Mouse (Mus musculus) stomach, embryonic 14.5 days (tissue): ENCODE data around the gene Tasp1. TPM values are rescaled to one million over a fixed set of nuclear protein-coding genes. Genes with fewer than 3 reads are reported as not detected.

Experiments used
- ATAC-seq: fragments of 200-750 bp; cut with Nextera tagmentation; 2 replicates; pipeline ENCODE4 v1.8.0; 2017; ENCODE audit warnings: low read depth, moderate TSS enrichment; ENCODE audit not compliant: insufficient number of reproducible peaks, insufficient read depth, low FRiP score
- H3K27ac ChIP-seq: fragments of 300-500 bp; sonication (generic); 2 replicates; pipeline ENCODE4 v1.5.1; 2014; ENCODE audit warnings: mild to moderate bottlenecking, low read length, moderate library complexity, mixed read lengths
- H3K27me3 ChIP-seq: fragments of 300-500 bp; sonication (generic); 2 replicates; pipeline ENCODE4 v1.6.1; 2014; ENCODE audit warnings: low read length, control low read depth, mixed read lengths; ENCODE audit not compliant: control insufficient read depth, insufficient read depth
- H3K36me3 ChIP-seq: fragments of 300-500 bp; sonication (generic); 2 replicates; pipeline ENCODE4 v1.6.1; 2014; ENCODE audit warnings: mild to moderate bottlenecking, control low read depth, low read length, moderate library complexity, mixed read lengths; ENCODE audit not compliant: control insufficient read depth, insufficient read depth
- H3K4me1 ChIP-seq: fragments of 300-500 bp; sonication (generic); 2 replicates; pipeline ENCODE4 v1.6.1; 2014; ENCODE audit warnings: low read length, control low read depth, mixed read lengths; ENCODE audit not compliant: control insufficient read depth, insufficient read depth
- H3K4me2 ChIP-seq: fragments of 300-500 bp; sonication (generic); replicated peaks from 2 replicates; pipeline ENCODE4 v1.6.1; 2014; ENCODE audit warnings: low read depth, low read length, control low read depth
- H3K4me3 ChIP-seq: fragments of 300-500 bp; sonication (generic); 2 replicates; pipeline ENCODE4 v1.5.1; 2014; ENCODE audit warnings: low read depth, low read length, control low read depth
- H3K9ac ChIP-seq: fragments of 300-500 bp; sonication (generic); replicated peaks from 2 replicates; pipeline ENCODE4 v1.6.1; 2014; ENCODE audit warnings: low read depth, mild to moderate bottlenecking, control low read depth, low read length, moderate library complexity, mixed read lengths
- H3K9me3 ChIP-seq: fragments of 300-500 bp; sonication (generic); 2 replicates; pipeline ENCODE4 v1.6.1; 2016; ENCODE audit warnings: low read depth, low read length, control low read depth; ENCODE audit not compliant: control insufficient read depth
- WGBS: fragments of 180-500 bp; shearing (Covaris S2); extraction: QIAGEN DNeasy Blood & Tissue Kit; methylation state at CpG from one replicate; pipeline ENCODE4 v1.1.7; 2014; 5-methylcytosine and 5-hydroxymethylcytosine counted together
- polyA plus RNA-seq: library from polyadenylated mRNA; unstranded; fragments of >200 nt; fragmentation: Nextera tagmentation; extraction: Ambion mirVana; gene quantifications from 2 replicates; pipeline ENCODE4 v1.2.1, GENCODE M21; 2014

Gene Tasp1
- polyA plus RNA-seq, 1 experiment from 2014 or later: 23.4 TPM

GRCm38 (mm10) chr2:139807887-139808286 lies 258.7 kb downstream of the Tasp1 start:
- Histone ChIP-seq H3K9me3 (no peaks in the 10 kb centered on the region), H3K27me3 (no peaks in the 10 kb centered on the region), H3K9ac (no peak overlapping the region), H3K4me2 (no peak overlapping the region), H3K36me3 (no peaks in the 10 kb centered on the region), H3K27ac (no peak overlapping the region), H3K4me1 (no peaks in the 10 kb centered on the region), H3K4me3 (no peak overlapping the region)
- ATAC-seq: no peak
- 89% methylated on average over 6 of the region's 6 CpGs for WGBS

- no peaks in the 10 kb centered on the region for H3K27me3 ChIP-seq
- WGBS: 68% methylated on average over 7 of the region's 7 CpGs
- no peak for ATAC-seq
- no peak overlapping the region for H3K27ac ChIP-seq
- no peaks in the 10 kb centered on the region for H3K36me3 ChIP-seq
- H3K4me1 ChIP-seq: no peaks in the 10 kb centered on the region
- H3K4me3 ChIP-seq: no peak overlapping the region
- H3K4me2 ChIP-seq: no peak overlapping the region
- H3K9ac ChIP-seq: no peak overlapping the region
- H3K9me3 ChIP-seq: no peaks in the 10 kb centered on the region
These were observed 262.6 kb downstream of the Tasp1 start for GRCm38 (mm10) chr2:139804041-139804440.

GRCm38 (mm10) chr2:139792345-139793120 lies 274.1 kb downstream of the Tasp1 start:
- Histone ChIP-seq H3K4me2 (no peak overlapping the region), H3K4me1 (no peaks in the 10 kb centered on the region), H3K9ac (no peak overlapping the region), H3K36me3 (no peaks in the 10 kb centered on the region), H3K4me3 (no peak overlapping the region), H3K27me3 (no peaks in the 10 kb centered on the region), H3K27ac (no peak overlapping the region), H3K9me3 (no peaks in the 10 kb centered on the region)
- 75% methylated on average over 9 of the region's 9 CpGs for WGBS
- ATAC-seq: no peak

GRCm38 (mm10) chr2:139788658-139789057 lies 277.9 kb downstream of the Tasp1 start:
- no peak overlapping the region for H3K4me3 ChIP-seq
- H3K4me2 ChIP-seq: no peak overlapping the region
- no peak overlapping the region for H3K27ac ChIP-seq
- no peak for ATAC-seq
- H3K4me1 ChIP-seq: no peaks in the 10 kb centered on the region
- no peaks in the 10 kb centered on the region for H3K9me3 ChIP-seq
- H3K27me3 ChIP-seq: no peaks in the 10 kb centered on the region
- H3K36me3 ChIP-seq: no peaks in the 10 kb centered on the region
- 60% methylated on average over 4 of the region's 4 CpGs for WGBS
- H3K9ac ChIP-seq: no peak overlapping the region

DNA sequence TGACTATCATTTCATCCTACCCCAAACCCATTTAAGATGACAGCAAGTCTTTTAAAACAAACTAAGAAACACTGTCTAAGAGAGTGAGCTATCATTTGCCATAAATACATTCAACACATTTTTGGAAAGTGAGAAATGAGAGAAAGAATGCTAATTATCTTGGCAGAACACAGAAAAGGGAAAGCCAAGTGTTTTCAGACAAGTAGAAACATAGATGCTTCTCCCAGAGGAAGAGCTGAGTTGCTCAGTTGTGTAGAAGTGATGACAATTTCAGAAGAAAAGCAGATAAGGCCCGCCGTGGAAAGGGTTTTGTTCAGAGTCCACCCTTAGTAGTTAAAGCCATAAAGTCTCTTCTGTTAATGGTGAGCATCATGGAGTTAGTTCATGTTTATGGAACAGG lies 281.7 kb downstream of the Tasp1 start:
- no peak for ATAC-seq

DNA sequence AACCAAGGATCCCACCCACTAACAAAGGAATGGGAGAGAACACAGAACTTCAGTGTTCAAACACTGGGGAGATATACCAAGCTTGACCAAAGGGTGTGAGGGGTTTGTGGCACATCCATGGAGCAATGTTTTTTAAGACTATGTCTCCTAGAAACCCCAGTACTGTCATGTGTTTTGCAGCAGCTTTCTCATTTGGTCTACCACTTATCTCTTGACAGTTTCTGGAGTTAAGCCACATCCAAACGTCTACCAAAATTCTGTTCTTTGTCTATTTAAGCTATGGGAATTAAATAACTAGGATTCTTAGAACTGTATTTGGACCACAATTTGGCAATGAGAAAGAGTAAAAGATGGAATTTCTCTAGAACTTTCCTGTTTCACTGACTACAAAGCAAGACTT lies 282.1 kb downstream of the Tasp1 start:
- Histone ChIP-seq H3K36me3 (no peaks in the 10 kb centered on the region), H3K9me3 (no peaks in the 10 kb centered on the region), H3K4me2 (no peak overlapping the region), H3K27ac (no peak overlapping the region), H3K27me3 (no peaks in the 10 kb centered on the region), H3K4me3 (no peak overlapping the region), H3K4me1 (no peaks in the 10 kb centered on the region), H3K9ac (no peak overlapping the region)
- 55% methylated on average over 1 of the region's 1 CpGs for WGBS
- no peak for ATAC-seq

More for the DNA sequence above, 281.7 kb downstream of the Tasp1 start:
- Histone ChIP-seq H3K4me3 (no peak overlapping the region), H3K9ac (no peak overlapping the region), H3K36me3 (no peaks in the 10 kb centered on the region), H3K27me3 (no peaks in the 10 kb centered on the region), H3K27ac (no peak overlapping the region), H3K4me1 (no peaks in the 10 kb centered on the region), H3K9me3 (no peaks in the 10 kb centered on the region), H3K4me2 (no peak overlapping the region)
- WGBS: 72% methylated on average over 2 of the region's 2 CpGs

Other genes with a start within 250 kb of the Tasp1 start
- not detected in 2 replicates for gene Gm17374, start 85.2 kb upstream of the Tasp1 start, polyA plus RNA-seq
- 27.3 and 31.4 TPM in 2 replicates for gene Esf1, start 103.8 kb upstream of the Tasp1 start, polyA plus RNA-seq
- gene Ndufaf5, start 103.8 kb upstream of the Tasp1 start, polyA plus RNA-seq: 23.1 and 25.3 TPM in 2 replicates